Mouse (Mus musculus): ENCODE results near the gene 9030025P20Rik. TPM values are rescaled to one million over a fixed set of nuclear protein-coding genes. Genes with fewer than 3 reads are reported as not detected.
"Not testable (repeated sequence)": the region's sequence is repeated elsewhere in the genome, so short reads cannot be mapped to it uniquely, and the experiment has no call there.

The 9030025P20Rik gene
- 6.4 and 7.6 TPM in 2 replicates for polyA plus RNA-seq (2015; fragmentation: Nextera tagmentation; extraction: Ambion mirVana)

DNA sequence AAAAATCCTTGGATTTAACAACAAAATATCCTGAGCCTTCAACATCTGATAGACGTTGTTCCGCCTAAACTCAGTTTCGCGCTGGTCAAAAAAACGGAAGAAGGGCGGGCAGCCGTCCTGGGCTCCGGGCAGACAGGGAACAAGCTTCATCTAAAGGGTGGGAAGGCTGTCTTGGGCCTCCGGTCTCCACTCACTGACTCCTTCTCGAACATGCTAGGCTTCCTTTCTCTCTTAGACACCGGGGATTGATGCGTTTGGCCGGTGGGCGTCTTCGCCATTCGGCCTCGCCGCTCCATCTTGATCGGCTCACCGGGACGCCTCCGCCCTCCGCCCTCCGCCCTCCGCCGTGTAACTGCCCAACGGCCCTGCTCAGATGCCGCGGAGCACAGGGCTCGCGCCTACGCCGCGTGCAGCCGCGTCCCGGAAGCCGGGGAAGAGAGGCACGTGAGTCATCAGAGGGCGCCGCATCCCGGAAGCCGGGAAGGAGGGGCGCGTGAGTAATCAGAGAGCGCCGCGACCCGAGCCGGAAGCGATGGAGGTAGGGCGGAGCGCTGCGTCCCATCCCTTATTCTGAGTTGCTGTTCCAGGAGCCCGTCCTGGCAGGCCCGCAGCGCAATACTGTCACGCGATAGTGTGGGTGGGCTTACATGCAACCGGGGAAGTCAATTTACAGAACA, at the start of gene 9030025P20Rik, which contains the start of gene Gm3417:
9030025P20Rik (plus strand) TSS at position 107 of the 677 bp plus-strand sequence.
Gm3417 (minus strand) TSS at position 429 of the 677 bp plus-strand sequence.
- peak within 1 kb of the TSS; percentile 31; the same call in 1 of the 2 replicates for H3K4me2 ChIP-seq (ENCODE audit: low read depth, low read length)
- not testable (repeated sequence) for H3K9me3 ChIP-seq (replicated peaks; ENCODE audit: control insufficient read depth, low read length); H3K4me1 ChIP-seq (ENCODE audit: control insufficient read depth, insufficient read depth, low read length); H3K27ac ChIP-seq (ENCODE audit: low read length); H3K9ac ChIP-seq (ENCODE audit: low read length); H3K27me3 ChIP-seq (ENCODE audit: control insufficient read depth, insufficient read depth, low read length); H3K36me3 ChIP-seq (ENCODE audit: control insufficient read depth, insufficient read depth, low read length); H3K4me3 ChIP-seq (replicated peaks; ENCODE audit: low read length)
- no CpG with 5 or more reads among the region's 60 CpGs for WGBS
- ATAC-seq (ENCODE audit: insufficient read depth, low FRiP score) = peak; percentile 99

DNA sequence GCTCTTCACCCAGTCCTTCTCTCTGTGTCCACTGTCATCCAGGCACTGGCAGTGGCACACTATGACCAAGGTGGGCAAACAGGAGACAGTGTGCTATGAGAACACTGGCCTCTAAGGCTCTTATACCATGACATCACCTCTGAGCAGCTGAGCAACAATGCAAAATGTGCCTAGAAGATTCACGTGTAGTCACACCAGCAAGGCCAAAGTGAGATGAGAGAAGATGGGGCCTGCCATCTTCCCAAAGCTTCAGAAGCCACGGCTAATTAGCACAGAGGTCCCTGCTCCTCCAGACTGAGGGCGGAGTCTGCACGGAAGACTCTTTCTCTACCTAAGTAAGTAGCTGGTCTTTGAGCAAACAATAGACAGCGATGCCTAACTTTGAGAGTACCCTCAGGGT, 49.6 kb upstream of the 9030025P20Rik start:
- H3K9me3 ChIP-seq (replicated peaks; ENCODE audit: control insufficient read depth, low read length) = no peaks in the 10 kb centered on the region
- 61% methylated on average over 5 of the region's 5 CpGs for WGBS
- no peaks in the 10 kb centered on the region for H3K4me1 ChIP-seq (ENCODE audit: control insufficient read depth, insufficient read depth, low read length)
- no peak for ATAC-seq (ENCODE audit: insufficient read depth, low FRiP score)
- no peak overlapping the region for H3K4me3 ChIP-seq (replicated peaks; ENCODE audit: low read length)
- no peaks in the 10 kb centered on the region for H3K36me3 ChIP-seq (ENCODE audit: control insufficient read depth, insufficient read depth, low read length)
- H3K9ac ChIP-seq (ENCODE audit: low read length) = no peak overlapping the region
- no peaks in the 10 kb centered on the region for H3K27me3 ChIP-seq (ENCODE audit: control insufficient read depth, insufficient read depth, low read length)
- no peak overlapping the region for H3K27ac ChIP-seq (ENCODE audit: low read length)
- no peak overlapping the region for H3K4me2 ChIP-seq (ENCODE audit: low read depth, low read length)

DNA sequence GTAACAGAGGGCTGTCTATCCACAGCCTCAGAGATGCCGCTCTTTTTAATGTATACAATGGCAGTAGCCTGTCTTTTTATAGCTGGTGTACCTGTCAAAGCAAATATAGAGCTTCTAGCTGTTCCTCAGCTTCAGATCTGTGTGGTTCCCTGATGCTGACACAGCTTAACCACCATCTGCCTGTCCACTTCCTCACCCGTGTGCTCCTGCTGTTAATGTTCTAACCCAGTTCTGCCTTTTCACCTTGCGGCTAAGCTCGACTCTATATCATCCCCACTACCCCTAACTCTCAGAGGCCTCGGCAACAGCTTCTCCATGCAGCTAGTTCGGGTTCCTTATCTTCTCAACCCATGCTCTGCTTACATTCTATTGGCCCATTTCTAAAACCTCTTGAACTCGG, 47.6 kb upstream of the 9030025P20Rik start:
- H3K36me3 ChIP-seq (ENCODE audit: control insufficient read depth, insufficient read depth, low read length) = no peaks in the 10 kb centered on the region
- H3K4me1 ChIP-seq (ENCODE audit: control insufficient read depth, insufficient read depth, low read length) = no peaks in the 10 kb centered on the region
- H3K9ac ChIP-seq (ENCODE audit: low read length) = no peak overlapping the region
- H3K4me3 ChIP-seq (replicated peaks; ENCODE audit: low read length) = no peak overlapping the region
- no peak overlapping the region for H3K27ac ChIP-seq (ENCODE audit: low read length)
- no peak for ATAC-seq (ENCODE audit: insufficient read depth, low FRiP score)
- H3K9me3 ChIP-seq (replicated peaks; ENCODE audit: control insufficient read depth, low read length) = no peaks in the 10 kb centered on the region
- 77% methylated on average over 7 of the region's 7 CpGs for WGBS
- no peak overlapping the region for H3K4me2 ChIP-seq (ENCODE audit: low read depth, low read length)
- H3K27me3 ChIP-seq (ENCODE audit: control insufficient read depth, insufficient read depth, low read length) = no peaks in the 10 kb centered on the region

DNA sequence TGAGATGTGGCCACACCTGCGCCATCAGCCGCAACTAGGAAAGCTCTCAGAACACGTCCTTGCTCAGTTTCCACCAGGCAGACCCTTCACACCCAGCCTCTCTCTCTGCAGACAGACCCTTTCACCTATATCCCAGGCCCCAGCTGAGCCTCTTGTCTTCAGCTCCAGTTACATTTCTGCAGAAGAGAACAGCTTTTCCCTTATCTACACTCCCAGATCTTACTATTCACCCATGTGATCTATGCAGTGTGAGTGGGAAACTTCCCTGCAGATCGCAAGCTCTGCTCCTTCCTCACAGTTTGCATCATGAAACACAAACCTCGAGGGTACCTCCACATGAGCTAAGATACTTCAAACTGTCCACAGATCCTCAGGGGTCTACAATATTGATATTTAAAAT, 46.8 kb upstream of the 9030025P20Rik start:
- Histone ChIP-seq H3K27ac (ENCODE audit: low read length) (no peak overlapping the region), H3K36me3 (ENCODE audit: control insufficient read depth, insufficient read depth, low read length) (no peaks in the 10 kb centered on the region), H3K4me2 (ENCODE audit: low read depth, low read length) (no peak overlapping the region), H3K27me3 (ENCODE audit: control insufficient read depth, insufficient read depth, low read length) (no peaks in the 10 kb centered on the region), H3K9ac (ENCODE audit: low read length) (no peak overlapping the region), H3K4me1 (ENCODE audit: control insufficient read depth, insufficient read depth, low read length) (no peaks in the 10 kb centered on the region), H3K4me3 (replicated peaks; ENCODE audit: low read length) (no peak overlapping the region), H3K9me3 (replicated peaks; ENCODE audit: control insufficient read depth, low read length) (no peaks in the 10 kb centered on the region)
- 85% methylated on average over 5 of the region's 5 CpGs for WGBS
- ATAC-seq (ENCODE audit: insufficient read depth, low FRiP score) = no peak

DNA sequence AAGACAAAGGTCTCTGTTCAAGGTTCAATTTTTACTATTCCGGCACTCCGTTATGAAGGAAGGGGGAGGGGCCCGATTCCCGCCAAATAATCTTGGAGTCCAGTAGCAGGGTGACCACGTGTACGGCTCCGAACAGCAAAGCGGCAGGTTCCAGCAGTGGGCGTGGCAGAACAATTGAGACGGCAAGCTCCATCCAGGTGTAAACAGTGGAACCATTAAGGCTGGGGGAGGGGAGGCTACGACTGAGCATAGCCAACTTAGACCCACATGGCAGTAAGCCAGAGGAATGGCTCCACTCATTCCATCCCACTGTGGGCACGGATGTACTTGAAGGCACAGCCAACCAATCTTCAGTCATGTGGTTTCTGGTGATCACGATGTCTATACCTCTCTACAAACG, 43.0 kb upstream of the 9030025P20Rik start:
- H3K36me3 ChIP-seq (ENCODE audit: control insufficient read depth, insufficient read depth, low read length); H3K4me3 ChIP-seq (replicated peaks; ENCODE audit: low read length): not testable (repeated sequence)

DNA sequence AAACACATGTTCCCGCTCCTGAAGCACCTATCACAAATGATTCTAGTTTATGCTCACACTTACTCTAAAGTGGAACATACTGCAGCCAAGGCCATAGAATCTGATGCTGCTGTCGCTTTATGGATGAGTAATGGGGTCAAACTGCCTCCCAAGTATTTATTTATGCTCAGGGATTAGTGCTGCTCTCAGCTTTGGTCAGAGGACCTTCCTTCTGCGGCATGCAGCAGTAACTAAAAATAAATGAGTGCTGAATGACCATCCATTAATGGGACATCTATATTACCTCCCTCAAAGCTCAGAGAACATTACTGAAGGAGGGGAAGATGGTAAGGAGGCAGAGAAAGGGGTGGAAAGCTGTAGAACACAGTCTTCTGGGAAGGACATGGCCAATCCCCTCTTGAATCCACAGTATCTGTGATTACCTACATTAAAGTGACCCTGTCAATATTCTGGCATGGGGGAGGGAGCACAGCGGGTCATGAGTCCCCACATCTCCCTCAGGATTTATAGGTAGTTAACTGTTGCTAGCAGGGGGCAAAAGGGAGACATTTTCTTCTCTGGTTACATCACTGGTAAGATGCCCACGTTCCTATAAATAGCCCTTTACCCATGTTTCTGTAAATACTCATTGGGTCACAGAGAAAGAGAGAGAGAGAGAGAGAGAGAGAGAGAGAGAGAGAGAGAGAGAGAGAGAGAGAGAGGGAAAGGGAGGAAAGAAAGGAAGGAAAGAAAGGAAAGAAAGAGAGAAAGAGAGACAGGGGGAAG, 42.2 kb upstream of the 9030025P20Rik start:
- no peak overlapping the region for H3K9ac ChIP-seq (ENCODE audit: low read length)
- no peak for ATAC-seq (ENCODE audit: insufficient read depth, low FRiP score)
- H3K4me3 ChIP-seq (replicated peaks; ENCODE audit: low read length) = no peak overlapping the region
- no peaks in the 10 kb centered on the region for H3K9me3 ChIP-seq (replicated peaks; ENCODE audit: control insufficient read depth, low read length)
- no peaks in the 10 kb centered on the region for H3K27me3 ChIP-seq (ENCODE audit: control insufficient read depth, insufficient read depth, low read length)
- no peaks in the 10 kb centered on the region for H3K36me3 ChIP-seq (ENCODE audit: control insufficient read depth, insufficient read depth, low read length)
- H3K4me1 ChIP-seq (ENCODE audit: control insufficient read depth, insufficient read depth, low read length) = no peaks in the 10 kb centered on the region
- H3K4me2 ChIP-seq (ENCODE audit: low read depth, low read length) = no peak overlapping the region
- WGBS = 43% methylated on average over 5 of the region's 5 CpGs
- no peak overlapping the region for H3K27ac ChIP-seq (ENCODE audit: low read length)

More for the DNA sequence above, 43.0 kb upstream of the 9030025P20Rik start:
- not testable (repeated sequence) for H3K9me3 ChIP-seq (replicated peaks; ENCODE audit: control insufficient read depth, low read length); H3K4me2 ChIP-seq (ENCODE audit: low read depth, low read length); ATAC-seq (ENCODE audit: insufficient read depth, low FRiP score); H3K9ac ChIP-seq (ENCODE audit: low read length); H3K27me3 ChIP-seq (ENCODE audit: control insufficient read depth, insufficient read depth, low read length); H3K4me1 ChIP-seq (ENCODE audit: control insufficient read depth, insufficient read depth, low read length); H3K27ac ChIP-seq (ENCODE audit: low read length)
- WGBS = 72% methylated on average over 12 of the region's 14 CpGs

DNA sequence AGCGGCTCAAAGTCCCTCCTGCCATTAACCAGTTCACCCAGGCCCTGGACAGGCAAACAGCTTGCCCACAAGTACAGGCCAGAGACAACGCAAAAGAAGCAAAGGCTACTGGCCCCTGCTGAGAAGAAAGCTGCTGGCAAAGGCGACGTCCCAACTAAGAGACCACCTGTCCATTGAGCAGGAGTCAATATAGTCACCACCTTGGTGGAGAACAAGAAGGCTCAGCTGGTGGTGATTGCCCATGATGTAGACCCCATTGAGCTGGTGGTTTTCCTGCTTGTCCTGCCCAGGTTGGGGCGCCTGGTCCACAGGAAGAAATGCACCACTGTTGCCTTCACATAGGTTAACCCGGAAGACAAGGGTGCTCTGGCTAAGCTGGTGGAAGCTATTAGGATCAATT, 36.1 kb upstream of the 9030025P20Rik start:
- H3K9me3 ChIP-seq (replicated peaks; ENCODE audit: control insufficient read depth, low read length); H3K4me1 ChIP-seq (ENCODE audit: control insufficient read depth, insufficient read depth, low read length); H3K27me3 ChIP-seq (ENCODE audit: control insufficient read depth, insufficient read depth, low read length); H3K27ac ChIP-seq (ENCODE audit: low read length); ATAC-seq (ENCODE audit: insufficient read depth, low FRiP score); H3K36me3 ChIP-seq (ENCODE audit: control insufficient read depth, insufficient read depth, low read length): not testable (repeated sequence)
- peak overlapping the region; percentile 83 for H3K4me3 ChIP-seq (replicated peaks; ENCODE audit: low read length)
- WGBS = 63% methylated on average over 6 of the region's 6 CpGs
- peak overlapping the region; percentile 56 for H3K4me2 ChIP-seq (ENCODE audit: low read depth, low read length)
- H3K9ac ChIP-seq (ENCODE audit: low read length) = peak overlapping the region; percentile 71

DNA sequence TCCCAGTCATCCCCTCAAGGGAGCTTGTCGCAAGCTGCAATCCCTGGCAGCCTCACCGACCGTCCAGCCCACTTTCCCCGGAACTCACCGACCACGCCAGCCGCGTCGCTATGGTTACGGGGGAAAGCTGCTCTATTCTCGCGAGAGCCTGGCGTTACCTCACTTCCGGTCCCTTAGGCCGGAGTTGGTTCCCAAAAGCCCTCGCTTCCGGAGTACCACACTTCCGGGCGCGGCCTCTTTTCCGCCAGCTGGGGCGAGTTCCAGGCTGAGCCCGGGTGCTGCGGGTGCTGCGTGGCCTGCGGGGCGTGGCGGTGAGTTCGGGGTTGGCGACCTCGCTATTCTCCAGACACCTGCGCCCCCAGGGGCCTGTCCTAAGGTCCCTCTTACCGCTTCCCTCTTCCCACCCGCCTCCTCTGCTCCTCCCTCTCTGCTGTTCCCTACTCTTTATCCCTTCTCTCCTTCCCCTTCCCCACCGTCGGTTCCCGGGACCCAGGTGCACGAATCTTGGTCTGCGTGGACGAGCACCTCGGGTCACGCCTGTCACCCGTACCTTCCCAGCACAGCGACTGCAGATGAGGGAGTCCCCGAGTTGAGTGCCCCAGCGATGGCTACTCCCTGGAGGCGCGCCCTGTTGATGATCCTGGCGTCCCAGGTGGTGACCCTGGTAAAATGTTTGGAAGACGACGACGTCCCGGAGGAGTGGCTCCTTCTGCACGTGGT, 35.1 kb upstream of the 9030025P20Rik start, which contains the start of the genes Wdr27 and 1600012H06Rik:
Wdr27 (minus strand) TSS at position 150 of the 720 bp plus-strand sequence.
1600012H06Rik (plus strand) TSS at position 176 of the 720 bp plus-strand sequence.
- no peaks in the 10 kb centered on the region for H3K27me3 ChIP-seq (ENCODE audit: control insufficient read depth, insufficient read depth, low read length)
- peak within 1 kb of the TSS; percentile 93 for H3K4me2 ChIP-seq (ENCODE audit: low read depth, low read length)
- no peaks in the 10 kb centered on the region for H3K9me3 ChIP-seq (replicated peaks; ENCODE audit: control insufficient read depth, low read length)
- peak; percentile 98 for ATAC-seq (ENCODE audit: insufficient read depth, low FRiP score)
- H3K27ac ChIP-seq (ENCODE audit: low read length) = peak within 1 kb of the TSS; percentile 66
- WGBS = under 1% methylated on average over 54 of the region's 54 CpGs
- no peaks in the 10 kb centered on the region for H3K36me3 ChIP-seq (ENCODE audit: control insufficient read depth, insufficient read depth, low read length)
- H3K4me3 ChIP-seq (replicated peaks; ENCODE audit: low read length) = peak within 1 kb of the TSS; percentile 83
- peak within 1 kb of the TSS; percentile 88 for H3K9ac ChIP-seq (ENCODE audit: low read length)
- H3K4me1 ChIP-seq (ENCODE audit: control insufficient read depth, insufficient read depth, low read length) = peaks cover 10% of the 10 kb centered on the region

DNA sequence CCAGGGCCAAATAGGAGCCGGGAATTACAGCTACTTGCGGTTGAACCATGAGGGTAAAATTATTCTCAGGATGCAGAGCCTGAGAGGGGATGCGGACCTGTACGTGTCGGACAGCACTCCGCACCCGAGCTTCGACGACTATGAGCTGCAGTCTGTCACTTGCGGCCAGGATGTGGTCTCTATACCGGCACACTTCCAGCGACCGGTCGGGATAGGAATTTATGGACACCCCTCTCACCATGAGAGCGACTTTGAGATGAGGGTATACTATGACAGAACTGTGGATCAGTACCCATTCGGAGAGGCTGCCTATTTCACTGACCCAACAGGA, 34.6 kb upstream of the 9030025P20Rik start:
- H3K27ac ChIP-seq (ENCODE audit: low read length) = peak overlapping the region; percentile 66
- H3K27me3 ChIP-seq (ENCODE audit: control insufficient read depth, insufficient read depth, low read length) = no peaks in the 10 kb centered on the region
- H3K4me3 ChIP-seq (replicated peaks; ENCODE audit: low read length) = peak overlapping the region; percentile 83
- no peaks in the 10 kb centered on the region for H3K36me3 ChIP-seq (ENCODE audit: control insufficient read depth, insufficient read depth, low read length)
- H3K4me1 ChIP-seq (ENCODE audit: control insufficient read depth, insufficient read depth, low read length) = peaks cover 10% of the 10 kb centered on the region
- whole genome bisulfite sequencing = 14% methylated on average over 16 of the region's 16 CpGs
- ATAC-seq (ENCODE audit: insufficient read depth, low FRiP score) = peak; percentile 6; the same call in 1 of the 2 replicates
- no peaks in the 10 kb centered on the region for H3K9me3 ChIP-seq (replicated peaks; ENCODE audit: control insufficient read depth, low read length)
- peak overlapping the region; percentile 88 for H3K9ac ChIP-seq (ENCODE audit: low read length)
- peak overlapping the region; percentile 93 for H3K4me2 ChIP-seq (ENCODE audit: low read depth, low read length)
